Mouse (Mus musculus) embryonic facial prominence, embryonic 12.5 days (tissue): ENCODE measurements around the gene Rbl2. TPM values are rescaled to one million over a fixed set of nuclear protein-coding genes. Genes with fewer than 3 reads are reported as not detected.

Experiments
- ATAC-seq: fragments of 200-750 bp; cut with Nextera tagmentation; 2 replicates; pipeline ENCODE4 v1.8.0; 2017; ENCODE audit not compliant: insufficient number of reproducible peaks, insufficient read depth, low FRiP score, low TSS enrichment
- H3K27ac ChIP-seq: fragments of 300-500 bp; sonication (generic); 2 replicates; pipeline ENCODE4 v1.5.1; 2016; ENCODE audit warnings: mild to moderate bottlenecking
- H3K27me3 ChIP-seq: fragments of 300-500 bp; sonication (generic); 2 replicates; pipeline ENCODE4 v1.6.1; 2016; ENCODE audit warnings: mild to moderate bottlenecking, moderate library complexity
- H3K36me3 ChIP-seq: fragments of 300-500 bp; sonication (generic); 2 replicates; pipeline ENCODE4 v1.6.1; 2016; ENCODE audit warnings: mild to moderate bottlenecking
- H3K4me1 ChIP-seq: fragments of 300-500 bp; sonication (generic); 2 replicates; pipeline ENCODE4 v1.6.1; 2016
- H3K4me2 ChIP-seq: fragments of 300-500 bp; sonication (generic); replicated peaks from 2 replicates; pipeline ENCODE4 v1.6.1; 2016; ENCODE audit warnings: mild to moderate bottlenecking, moderate library complexity
- H3K4me3 ChIP-seq: fragments of 300-500 bp; sonication (generic); 2 replicates; pipeline ENCODE4 v1.5.1; 2016; ENCODE audit warnings: mild to moderate bottlenecking
- H3K9ac ChIP-seq: fragments of 300-500 bp; sonication (generic); 2 replicates; pipeline ENCODE4 v1.6.1; 2016; ENCODE audit warnings: mild to moderate bottlenecking, moderate library complexity
- H3K9me3 ChIP-seq: fragments of 300-500 bp; sonication (generic); 2 replicates; pipeline ENCODE4 v1.6.1; 2016; ENCODE audit warnings: mild to moderate bottlenecking, moderate library complexity
- WGBS: fragments of 180-500 bp; shearing (Covaris S2); methylation state at CpG from one replicate; pipeline ENCODE4 v1.1.7; 2016; 5-methylcytosine and 5-hydroxymethylcytosine counted together
- polyA plus RNA-seq: library from polyadenylated mRNA; unstranded; fragments of >200 nt; fragmentation: Nextera tagmentation; extraction: Ambion mirVana; gene quantifications from 2 replicates; pipeline ENCODE4 v1.2.1, GENCODE M21; 2016

Rbl2 gene
- polyA plus RNA-seq, 1 experiment from 2014 or later, result 16.5 TPM

DNA sequence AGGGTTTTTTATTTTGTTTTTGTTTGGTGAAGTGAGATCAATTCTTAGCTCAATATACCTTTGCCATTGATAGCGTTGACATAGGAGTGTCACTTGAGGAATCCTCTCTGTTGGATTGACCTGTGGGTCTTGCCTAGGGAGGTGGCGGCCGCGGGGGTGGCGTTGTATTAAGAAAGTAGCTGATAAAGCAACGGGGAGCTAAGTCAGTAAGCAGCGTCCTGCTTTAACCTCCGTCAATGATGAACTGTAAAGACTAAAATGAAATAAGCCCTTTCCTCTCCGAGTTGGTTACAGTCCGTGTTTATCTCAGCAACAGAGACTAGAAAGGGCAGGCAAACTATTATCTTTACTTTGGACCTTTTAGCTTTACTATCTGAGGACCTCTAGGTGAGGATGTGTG lies 450 bp upstream of the Rbl2 start:
- no peak for ATAC-seq
- 9% methylated on average over 10 of the region's 10 CpGs for WGBS
- no peaks in the 10 kb centered on the region for H3K27me3 ChIP-seq
- no peak overlapping the region for H3K27ac ChIP-seq
- no peak overlapping the region for H3K9ac ChIP-seq
- no peaks in the 10 kb centered on the region for H3K9me3 ChIP-seq
- no peaks in the 10 kb centered on the region for H3K36me3 ChIP-seq
- peak overlapping the region; percentile 51 for H3K4me2 ChIP-seq
- peak overlapping the region; percentile 83 for H3K4me3 ChIP-seq
- H3K4me1 ChIP-seq, result peaks cover 14% of the 10 kb centered on the region; the same call in 1 of the 2 replicates

DNA sequence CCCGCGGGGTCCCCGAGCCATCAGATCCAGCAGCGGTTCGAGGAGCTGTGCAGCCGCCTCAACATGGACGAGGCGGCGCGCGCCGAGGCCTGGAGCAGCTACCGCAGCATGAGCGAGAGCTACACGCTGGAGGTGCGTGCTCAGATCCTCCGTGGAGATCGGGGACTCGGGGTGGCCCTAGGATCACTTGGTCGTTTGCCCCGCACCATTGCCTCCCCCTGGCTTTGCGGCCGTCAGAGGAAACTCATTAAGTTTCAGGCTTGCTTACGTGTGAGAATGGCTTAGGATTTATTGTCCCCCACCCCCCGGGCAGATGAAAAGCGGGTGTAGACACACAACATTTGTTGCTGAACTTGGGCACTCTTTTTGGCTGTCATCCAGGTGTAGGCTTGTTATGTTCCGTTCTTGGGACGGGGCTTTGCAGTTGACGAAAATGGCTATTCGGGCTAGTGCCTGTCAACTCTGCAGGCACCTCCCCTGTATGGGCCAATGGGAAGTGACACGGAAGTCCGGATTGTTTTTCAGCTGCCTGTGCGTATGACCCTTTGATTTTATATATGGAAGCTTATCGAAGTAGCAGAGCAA lies 510 bp downstream of the Rbl2 start:
- H3K36me3 ChIP-seq, result no peaks in the 10 kb centered on the region
- H3K9me3 ChIP-seq, result no peaks in the 10 kb centered on the region
- peak overlapping the region; percentile 51 for H3K4me2 ChIP-seq
- under 1% methylated on average over 34 of the region's 34 CpGs for WGBS
- peak overlapping the region; percentile 73 for H3K9ac ChIP-seq
- peak overlapping the region; percentile 83 for H3K4me3 ChIP-seq
- ATAC-seq, result peak; percentile 78
- no peaks in the 10 kb centered on the region for H3K27me3 ChIP-seq
- H3K4me1 ChIP-seq, result peaks cover 14% of the 10 kb centered on the region; the same call in 1 of the 2 replicates
- H3K27ac ChIP-seq, result peak overlapping the region; percentile 73; the same call in 1 of the 2 replicates

DNA sequence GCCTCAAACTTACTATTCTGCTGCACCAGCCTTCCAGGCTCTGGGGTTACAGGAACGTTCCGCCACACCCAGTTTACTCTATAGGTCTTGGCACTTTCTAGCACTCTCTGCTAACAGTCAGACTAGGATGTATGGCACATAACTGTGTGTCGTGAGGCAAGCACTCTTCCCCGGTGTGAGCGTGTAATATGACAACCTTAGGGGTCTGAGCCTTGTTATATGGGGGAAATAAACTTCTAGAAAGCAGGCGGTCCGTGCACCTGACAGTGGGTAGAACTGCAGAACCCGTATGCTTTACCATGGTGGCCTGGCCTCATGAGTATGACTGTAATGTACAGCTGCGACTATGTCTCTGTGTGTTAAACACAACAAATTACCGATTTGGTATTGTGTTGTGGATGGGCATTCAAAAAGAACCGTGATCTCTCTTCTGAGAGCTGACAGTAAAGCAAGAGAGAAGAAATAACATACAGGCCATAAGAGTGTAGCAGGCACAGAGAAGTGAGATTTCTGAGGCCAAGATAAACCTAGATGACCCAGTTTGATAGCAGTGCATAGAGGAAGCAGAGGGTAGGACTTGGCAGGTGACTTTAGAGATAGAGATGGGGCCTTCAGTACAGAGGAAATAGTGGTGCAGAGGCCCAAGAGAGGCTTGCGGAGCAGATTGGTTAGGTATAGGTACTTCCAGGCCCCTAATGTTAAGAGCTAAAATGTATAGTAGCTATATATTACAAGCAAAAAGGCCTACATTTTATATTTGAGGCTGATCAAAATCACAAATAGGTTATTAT lies 7.4 kb downstream of the Rbl2 start:
- WGBS, result 92% methylated on average over 12 of the region's 12 CpGs
- H3K27me3 ChIP-seq, result no peaks in the 10 kb centered on the region
- no peaks in the 10 kb centered on the region for H3K4me1 ChIP-seq
- no peak for ATAC-seq
- no peak overlapping the region for H3K4me2 ChIP-seq
- no peak overlapping the region for H3K27ac ChIP-seq
- H3K36me3 ChIP-seq, result peaks cover 19% of the 10 kb centered on the region
- no peak overlapping the region for H3K4me3 ChIP-seq
- no peaks in the 10 kb centered on the region for H3K9me3 ChIP-seq
- no peak overlapping the region for H3K9ac ChIP-seq

DNA sequence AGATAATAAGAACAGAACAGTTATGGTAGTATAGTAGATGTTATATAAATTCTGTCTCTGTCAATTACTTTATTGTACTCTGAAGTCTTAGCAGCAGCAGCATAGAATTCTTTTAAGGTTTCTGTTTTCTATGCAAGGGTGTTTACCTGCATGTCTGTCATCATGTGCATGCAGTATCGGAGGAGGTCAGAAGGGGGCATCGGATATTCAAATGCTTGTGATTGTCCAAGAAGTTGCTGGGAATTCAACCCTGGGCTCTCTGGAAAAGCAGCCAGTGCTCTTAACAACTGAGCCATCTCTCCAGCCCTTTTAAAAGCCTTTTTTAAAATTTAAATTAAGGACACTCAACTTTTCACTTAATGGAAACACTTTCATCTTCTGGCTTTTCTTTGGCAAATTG lies 9.8 kb downstream of the Rbl2 start:
- no peaks in the 10 kb centered on the region for H3K4me1 ChIP-seq
- WGBS, result 100% methylated on average over 2 of the region's 2 CpGs
- no peak overlapping the region for H3K9ac ChIP-seq
- H3K27me3 ChIP-seq, result no peaks in the 10 kb centered on the region
- H3K4me2 ChIP-seq, result no peak overlapping the region
- no peaks in the 10 kb centered on the region for H3K9me3 ChIP-seq
- H3K27ac ChIP-seq, result no peak overlapping the region
- H3K4me3 ChIP-seq, result no peak overlapping the region
- peaks cover 24% of the 10 kb centered on the region for H3K36me3 ChIP-seq
- ATAC-seq, result no peak

DNA sequence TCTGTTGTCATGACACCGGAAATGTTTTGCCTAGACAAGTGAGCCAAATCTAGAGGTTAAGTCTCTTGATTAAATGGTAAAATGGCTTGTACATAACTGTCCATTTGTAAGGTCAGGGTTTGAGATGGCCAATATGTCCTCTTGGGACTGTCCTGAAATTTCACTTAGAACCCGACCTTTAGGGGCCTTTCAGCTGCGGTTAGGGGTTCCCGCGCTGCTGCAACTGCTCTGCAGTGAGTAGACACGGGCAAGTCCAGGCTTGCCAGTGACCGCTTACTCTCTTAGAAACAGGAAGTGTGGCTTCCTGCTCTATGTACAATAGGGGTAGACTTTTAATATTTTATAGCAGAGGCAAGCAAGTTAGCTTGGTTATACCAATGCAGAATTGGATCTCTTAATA lies 12.1 kb downstream of the Rbl2 start:
- 81% methylated on average over 7 of the region's 7 CpGs for WGBS
- H3K9ac ChIP-seq, result no peak overlapping the region

DNA sequence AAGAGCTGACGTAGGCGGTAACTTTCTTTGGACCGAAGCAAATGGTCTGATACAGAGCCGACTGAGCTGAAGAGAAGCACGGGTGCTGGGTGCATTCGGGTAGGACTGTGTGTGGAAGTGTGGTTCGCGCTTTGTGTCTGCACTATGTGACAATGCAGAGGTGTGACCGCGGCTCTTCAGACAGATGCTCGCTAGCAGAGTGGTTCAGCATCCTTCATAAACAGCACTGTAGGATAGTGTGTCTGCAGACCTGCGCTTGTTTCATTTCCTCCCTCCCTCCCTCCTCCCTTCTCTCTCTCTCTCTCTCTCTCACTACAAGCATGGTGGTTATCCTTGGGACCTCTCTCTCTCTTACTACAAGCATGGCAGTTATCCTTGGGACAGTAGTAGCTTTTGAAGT lies 12.6 kb downstream of the Rbl2 start:
- H3K27ac ChIP-seq, result no peak overlapping the region
- peaks cover 25% of the 10 kb centered on the region for H3K36me3 ChIP-seq
- WGBS, result 91% methylated on average over 12 of the region's 12 CpGs
- no peak overlapping the region for H3K4me2 ChIP-seq
- no peak overlapping the region for H3K9ac ChIP-seq
- no peak for ATAC-seq
- H3K4me3 ChIP-seq, result no peak overlapping the region
- H3K4me1 ChIP-seq, result no peaks in the 10 kb centered on the region
- H3K9me3 ChIP-seq, result no peaks in the 10 kb centered on the region
- H3K27me3 ChIP-seq, result no peaks in the 10 kb centered on the region

More for the DNA sequence above, 12.1 kb downstream of the Rbl2 start:
- no peak overlapping the region for H3K27ac ChIP-seq
- H3K36me3 ChIP-seq, result peaks cover 30% of the 10 kb centered on the region
- H3K4me3 ChIP-seq, result no peak overlapping the region
- no peaks in the 10 kb centered on the region for H3K4me1 ChIP-seq
- H3K4me2 ChIP-seq, result no peak overlapping the region
- no peaks in the 10 kb centered on the region for H3K27me3 ChIP-seq
- ATAC-seq, result no peak
- no peaks in the 10 kb centered on the region for H3K9me3 ChIP-seq

DNA sequence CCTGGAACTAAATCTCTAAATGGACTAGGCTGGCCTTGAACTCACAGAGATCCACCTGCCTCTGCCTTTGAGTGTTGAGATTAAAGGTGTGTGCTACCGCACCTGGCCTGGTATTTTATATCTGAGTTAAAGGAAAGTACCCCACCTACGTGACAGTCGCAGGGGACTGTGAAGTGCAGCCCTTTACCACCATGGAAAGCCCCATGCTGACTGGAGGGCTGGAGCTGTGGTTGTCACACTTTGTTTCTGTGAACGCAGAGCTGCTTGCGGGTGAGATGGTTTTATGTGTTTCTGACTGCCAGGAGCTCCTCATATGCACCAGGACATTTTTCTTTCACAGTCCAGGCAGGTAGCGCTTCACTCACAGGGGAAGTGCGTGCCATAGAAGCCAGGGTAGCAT lies 18.6 kb downstream of the Rbl2 start:
- Histone ChIP-seq H3K9me3 (no peaks in the 10 kb centered on the region), H3K27me3 (no peaks in the 10 kb centered on the region), H3K27ac (no peak overlapping the region), H3K4me3 (no peak overlapping the region), H3K9ac (no peak overlapping the region), H3K4me2 (no peak overlapping the region), H3K4me1 (no peaks in the 10 kb centered on the region), H3K36me3 (peaks cover 35% of the 10 kb centered on the region)
- ATAC-seq, result no peak
- 97% methylated on average over 7 of the region's 7 CpGs for WGBS

DNA sequence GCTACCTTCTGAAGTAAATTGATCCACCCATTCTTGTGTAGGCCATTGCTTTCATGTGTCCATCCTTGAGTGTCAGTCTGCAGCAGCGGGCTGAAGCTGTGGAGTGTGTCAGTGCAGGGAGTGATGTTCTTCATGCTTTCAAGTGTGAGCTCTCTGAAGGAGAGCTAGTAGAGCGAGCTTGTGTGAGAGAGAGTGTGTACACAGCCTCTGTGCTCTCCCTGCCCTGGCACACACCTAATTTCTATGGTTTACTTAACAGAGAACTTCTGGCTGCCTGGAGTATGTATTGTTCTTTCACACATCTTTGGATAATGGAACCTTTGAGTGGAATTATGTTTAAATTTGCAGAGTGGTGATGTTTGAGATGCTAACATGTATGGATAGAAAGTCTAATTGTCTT lies 19.7 kb downstream of the Rbl2 start:
- H3K9ac ChIP-seq, result no peak overlapping the region
- H3K4me2 ChIP-seq, result no peak overlapping the region
- no peak overlapping the region for H3K4me3 ChIP-seq
- H3K36me3 ChIP-seq, result peaks cover 33% of the 10 kb centered on the region
- no peak overlapping the region for H3K27ac ChIP-seq
- H3K9me3 ChIP-seq, result no peaks in the 10 kb centered on the region
- WGBS, result 83% methylated on average over 2 of the region's 2 CpGs
- no peaks in the 10 kb centered on the region for H3K27me3 ChIP-seq
- ATAC-seq, result no peak
- no peaks in the 10 kb centered on the region for H3K4me1 ChIP-seq

DNA sequence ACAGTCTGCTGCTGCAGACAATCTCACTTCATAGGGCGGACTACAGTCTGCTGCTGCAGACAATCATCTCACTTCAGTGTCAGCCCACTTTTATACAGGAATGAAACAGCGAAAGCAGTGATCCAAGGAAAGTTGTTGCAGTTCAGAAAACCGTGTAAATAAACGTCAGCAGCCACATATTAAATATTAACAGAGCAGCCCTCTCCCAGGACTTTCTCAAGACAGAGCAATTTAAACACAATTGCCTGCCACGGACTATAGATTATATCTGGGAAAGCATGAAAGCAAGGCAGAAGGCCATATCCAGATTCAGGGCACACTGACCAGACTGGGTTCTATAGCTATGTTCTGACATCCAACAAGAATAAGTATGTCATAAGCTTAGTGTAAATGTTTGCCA lies 24.3 kb downstream of the Rbl2 start:
- 90% methylated on average over 5 of the region's 5 CpGs for WGBS
- Histone ChIP-seq H3K9ac (no peak overlapping the region), H3K4me3 (no peak overlapping the region), H3K27me3 (no peaks in the 10 kb centered on the region), H3K9me3 (no peaks in the 10 kb centered on the region), H3K4me1 (no peaks in the 10 kb centered on the region), H3K4me2 (no peak overlapping the region), H3K27ac (no peak overlapping the region), H3K36me3 (peaks cover 38% of the 10 kb centered on the region)
- no peak for ATAC-seq

DNA sequence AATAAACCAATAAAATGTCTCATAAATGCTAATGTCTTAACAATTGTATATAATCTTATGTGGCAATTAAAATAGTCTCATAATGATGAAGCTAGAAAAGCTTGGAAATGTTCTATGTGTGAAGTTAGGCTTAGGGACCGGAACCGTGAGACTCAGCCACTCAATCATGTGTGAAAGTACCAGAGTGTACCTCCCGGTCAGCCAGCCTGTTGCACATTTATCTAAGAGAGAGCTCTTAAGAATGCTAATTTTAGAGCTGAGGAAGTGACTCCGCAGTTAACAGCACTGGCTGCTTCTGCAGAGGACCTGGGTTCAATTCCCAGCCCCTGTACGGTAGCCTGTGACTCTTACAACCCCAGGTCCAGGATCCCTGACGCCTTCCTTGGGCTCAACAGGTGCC lies 28.2 kb downstream of the Rbl2 start:
- Histone ChIP-seq H3K4me3 (no peak overlapping the region), H3K27ac (no peak overlapping the region), H3K36me3 (peaks cover 36% of the 10 kb centered on the region), H3K27me3 (no peaks in the 10 kb centered on the region), H3K9ac (no peak overlapping the region), H3K4me2 (no peak overlapping the region), H3K9me3 (no peaks in the 10 kb centered on the region), H3K4me1 (no peaks in the 10 kb centered on the region)
- no peak for ATAC-seq
- WGBS, result 90% methylated on average over 6 of the region's 6 CpGs

DNA sequence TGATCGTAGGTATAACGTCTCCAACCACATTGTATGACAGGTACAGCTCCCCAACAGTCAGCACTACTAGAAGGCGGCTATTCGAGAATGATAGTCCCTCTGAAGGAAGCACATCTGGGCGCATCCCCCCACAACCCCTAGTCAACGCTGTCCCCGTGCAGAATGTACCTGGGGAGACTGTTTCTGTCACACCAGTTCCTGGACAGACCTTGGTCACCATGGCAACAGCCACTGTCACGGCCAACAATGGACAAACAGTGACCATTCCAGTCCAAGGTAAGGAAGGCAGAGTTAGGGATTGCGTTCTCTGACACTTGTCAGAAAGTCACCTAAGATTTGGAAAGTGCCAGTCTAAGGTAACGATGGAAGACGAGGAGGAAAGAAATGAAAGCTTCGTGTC lies 36.4 kb downstream of the Rbl2 start:
- no peaks in the 10 kb centered on the region for H3K9me3 ChIP-seq
- H3K27me3 ChIP-seq, result no peaks in the 10 kb centered on the region
- no peak for ATAC-seq
- no peaks in the 10 kb centered on the region for H3K4me1 ChIP-seq
- peaks cover 28% of the 10 kb centered on the region for H3K36me3 ChIP-seq
- 91% methylated on average over 12 of the region's 12 CpGs for WGBS
- H3K4me2 ChIP-seq, result no peak overlapping the region
- no peak overlapping the region for H3K9ac ChIP-seq
- no peak overlapping the region for H3K4me3 ChIP-seq
- H3K27ac ChIP-seq, result no peak overlapping the region

DNA sequence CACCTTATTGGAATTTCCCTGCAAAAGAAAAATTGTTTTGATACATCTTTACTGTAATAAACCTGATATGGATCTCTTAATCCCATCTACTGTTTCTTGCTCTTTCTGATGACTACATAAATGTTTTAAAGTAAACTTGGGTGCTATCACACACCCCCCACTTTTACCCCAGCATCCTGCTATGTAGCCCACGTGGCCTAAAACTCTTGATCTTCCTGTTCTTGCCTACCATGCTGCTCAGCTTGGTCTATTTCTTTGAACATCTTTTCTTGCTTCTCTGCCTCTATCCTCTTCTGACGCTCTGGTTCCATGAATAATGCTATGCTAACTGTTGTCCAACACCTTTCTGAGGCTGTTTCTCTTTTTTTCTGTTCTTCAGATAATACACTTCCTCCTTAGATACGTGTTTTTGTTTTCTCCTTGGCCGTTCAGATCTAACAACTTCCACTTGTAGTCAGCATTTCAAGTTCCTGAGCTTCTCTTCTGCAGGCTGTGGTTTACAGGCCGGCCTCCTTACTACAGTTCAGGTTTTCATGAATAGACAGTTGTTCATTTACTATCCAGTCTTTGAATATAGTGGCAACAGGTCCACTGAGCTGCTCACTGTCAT lies 42.1 kb downstream of the Rbl2 start:
- Histone ChIP-seq H3K4me3 (no peak overlapping the region), H3K4me2 (no peak overlapping the region), H3K27me3 (no peaks in the 10 kb centered on the region), H3K9me3 (no peaks in the 10 kb centered on the region), H3K4me1 (no peaks in the 10 kb centered on the region), H3K9ac (no peak overlapping the region), H3K27ac (no peak overlapping the region), H3K36me3 (peaks cover 38% of the 10 kb centered on the region)
- ATAC-seq, result no peak
- WGBS, result 84% methylated on average over 5 of the region's 5 CpGs
